In the genomic region with DNA sequence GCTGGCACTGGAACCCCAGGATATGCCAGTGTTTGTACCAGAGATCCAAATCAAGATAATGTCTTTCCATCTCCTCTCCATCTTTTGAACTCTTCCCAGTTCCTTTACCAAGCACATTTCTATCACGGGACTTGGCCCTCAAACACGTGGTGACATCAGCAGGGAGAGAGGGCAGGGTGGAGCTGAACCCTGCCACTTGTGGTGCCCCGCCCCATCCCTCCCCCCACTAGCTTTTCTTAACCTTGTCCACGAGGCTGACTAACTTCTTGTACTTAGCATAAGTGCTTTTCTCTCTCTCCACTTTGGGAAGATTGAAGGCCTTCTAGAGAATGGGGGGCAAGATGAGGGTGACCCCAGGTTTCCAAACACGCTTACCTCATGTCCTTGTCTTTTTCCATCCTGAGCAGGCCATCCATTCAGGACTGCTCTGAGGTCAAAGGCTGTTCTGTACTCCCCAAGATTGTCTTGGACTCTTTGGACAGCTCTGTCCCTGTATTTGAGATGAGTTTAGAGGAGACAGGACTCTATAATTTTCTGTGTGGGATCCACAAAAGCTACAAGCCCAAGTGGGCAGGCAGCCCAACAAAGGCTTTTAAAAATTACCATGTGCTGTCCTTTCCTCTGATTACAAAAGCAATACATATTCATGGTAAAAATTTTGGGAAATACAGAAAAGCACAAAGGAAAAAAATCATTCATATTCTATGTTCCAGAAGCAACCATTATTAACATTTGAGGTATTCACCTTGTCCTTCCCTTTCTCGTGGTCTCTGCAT, we compare ENCODE assay signal across 19 mouse cellular contexts.
A peak's percentile ranks its signal among the peaks of the same experiment; 100 is the strongest.
DNase-seq lines count a peak whose midpoint lies in the region.
"Had no signal": no experiment of that assay in that cellular context is flagged by ENCODE, and none has a peak within 500 bp of the region (broad histone marks: within the 10 kb centered on the region; RNA-seq: fewer than 3 reads in every experiment).

No protein-coding gene starts in this region.

- peaks cover 13% of the 10 kb centered on the region; the same call in 1 of the 2 replicates for H3K4me1 ChIP-seq in embryonic facial prominence, embryonic 10.5 days
- H3K4me1 ChIP-seq: embryonic facial prominence, embryonic 13.5 days; embryonic facial prominence, embryonic 15.5 days had no signal

- H3K9me3 ChIP-seq in embryonic facial prominence, embryonic 10.5 days = peaks cover 4% of the 10 kb centered on the region; the same call in 1 of the 2 replicates
- H3K9me3 ChIP-seq: embryonic facial prominence, embryonic 13.5 days; forebrain, embryonic 10.5 days; forebrain, embryonic 12.5 days had no signal

- DNase-seq in lung, postnatal 36 days = peak; percentile 1
- no peak for DNase-seq in lung, adult 18-20 months
- DNase-seq in ES-CJ7 (ENCODE audit: low read depth, low spot score) (peak; percentile 58), ZHBTc4 (ENCODE audit: low read depth, low spot score) (peak; percentile 54)
- no peak for DNase-seq in embryonic facial prominence, embryonic 10.5 days (ENCODE audit: low spot score)
- DNase-seq: adrenal gland, adult 2 months; adrenal gland, postnatal 10 days; adrenal gland, postnatal 36 days; cerebellum, adult 11-12 months; cerebellum, adult 2 months; cerebellum, adult 9-10 months; cerebellum, postnatal 10 days; cerebellum, postnatal 25 days had no signal

- no peak overlapping the region for H3K4me3 ChIP-seq in embryonic facial prominence, embryonic 10.5 days
- H3K4me3 ChIP-seq: embryonic facial prominence, embryonic 13.5 days; embryonic facial prominence, embryonic 15.5 days; erythroblast, embryonic 14.5 days; forebrain, embryonic 10.5 days; forebrain, embryonic 12.5 days had no signal

- WGBS in embryonic facial prominence, embryonic 10.5 days = 75% methylated on average over 6 of the region's 6 CpGs

- H3K27me3 ChIP-seq in embryonic facial prominence, embryonic 10.5 days (replicated peaks; ENCODE audit: low read depth, poor library complexity, severe bottlenecking) = 0 out of 2 replicates have a peak, but pooled peaks cover 9% of the 10 kb centered on the region
- H3K27me3 ChIP-seq: embryonic facial prominence, embryonic 15.5 days; forebrain, embryonic 12.5 days had no signal

- no peaks in the 10 kb centered on the region for H3K36me3 ChIP-seq in embryonic facial prominence, embryonic 10.5 days (replicated peaks)
- H3K36me3 ChIP-seq: embryonic facial prominence, embryonic 13.5 days; embryonic facial prominence, embryonic 15.5 days; forebrain, embryonic 10.5 days; forebrain, embryonic 12.5 days; G1E had no signal

- H3K27ac ChIP-seq in embryonic facial prominence, embryonic 10.5 days (replicated peaks) = no peak overlapping the region
- H3K27ac ChIP-seq: embryonic facial prominence, embryonic 13.5 days; embryonic facial prominence, embryonic 15.5 days; forebrain, embryonic 12.5 days had no signal

Comparison
In these comparisons a context has a peak if more than half of its experiments do, and no peak if none do; other contexts are left out.
1. DNase-seq: peak in lung, postnatal 36 days (single experiment), ES-CJ7 (single experiment) and ZHBTc4 (single experiment); none in lung, adult 18-20 months (0 of 2) and embryonic facial prominence, embryonic 10.5 days (single experiment).